Mouse (Mus musculus) cerebellum, adult 2 months (tissue): ENCODE data around the gene Zfp219.

Source experiments
- CTCF ChIP-seq: fragments of 200-500 bp; IDR thresholded peaks from 2 replicates; pipeline ENCODE4 v1.5.1; 2011; ENCODE audit warnings: low read depth, mild to moderate bottlenecking, control low read depth, low read length, moderate library complexity, borderline replicate concordance; ENCODE audit not compliant: insufficient read depth
- POLR2A ChIP-seq: fragments of 200-500 bp; IDR thresholded peaks from 2 replicates; pipeline ENCODE4 v1.6.1; 2011; ENCODE audit warnings: low read length, control low read depth, borderline replicate concordance; ENCODE audit not compliant: insufficient read depth

DNA sequence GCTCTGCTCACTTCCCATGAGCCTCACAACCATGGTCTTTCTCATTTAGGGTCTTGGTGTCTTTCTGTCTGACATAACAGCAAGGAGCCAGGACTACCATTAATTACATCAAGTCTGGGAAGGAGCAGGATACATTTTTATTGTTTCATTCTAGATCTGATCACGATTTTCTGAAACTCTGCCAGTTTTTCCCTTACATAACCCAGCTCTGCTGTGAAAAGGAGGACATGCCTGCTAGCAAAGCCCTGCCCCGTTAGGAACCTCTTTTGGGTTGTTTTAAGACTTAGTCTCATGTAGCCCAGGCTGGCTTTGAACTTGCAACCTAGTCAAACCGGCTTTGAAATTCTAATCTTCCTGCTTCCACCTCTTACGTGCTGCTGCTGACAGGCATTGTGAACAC lies 39.4 kb upstream of the Zfp219 start:
- TF ChIP-seq CTCF (no peak), POLR2A (no peak)
